Mouse (Mus musculus) spleen, adult 2 months (tissue): ENCODE measurements around the gene Dnmt3l.

Source experiments
- CTCF ChIP-seq: fragments of 200-500 bp; IDR thresholded peaks from 2 replicates; pipeline ENCODE4 v1.5.1; 2011; ENCODE audit warnings: mild to moderate bottlenecking, inconsistent platforms; ENCODE audit not compliant: insufficient read depth, insufficient read length, insufficient replicate concordance; ENCODE audit errors: extremely low read depth
- POLR2A ChIP-seq: fragments of 200-500 bp; IDR thresholded peaks from 2 replicates; pipeline ENCODE4 v1.6.1; 2011; ENCODE audit warnings: low read depth, low read length, inconsistent platforms

DNA sequence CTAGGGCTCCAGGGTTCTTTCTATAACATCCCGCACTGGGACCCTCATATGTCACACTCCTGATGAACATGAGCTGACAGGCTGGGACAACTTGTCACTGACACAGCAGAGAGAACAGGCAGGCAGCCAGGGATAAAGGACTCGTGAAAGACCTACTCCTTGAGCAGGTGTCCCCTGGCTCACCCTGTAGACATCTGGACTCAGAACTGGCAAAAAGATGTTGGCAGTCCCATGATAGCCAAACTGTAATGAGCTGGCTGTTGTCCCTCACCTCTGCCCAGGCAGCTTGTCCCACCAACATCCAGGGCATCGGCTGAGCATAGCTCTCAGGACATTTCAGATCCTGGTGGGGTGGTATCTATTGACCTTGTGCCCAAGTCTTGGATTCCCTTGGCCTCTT lies 46.1 kb upstream of the Dnmt3l start:
- TF ChIP-seq POLR2A: no peak
- TF ChIP-seq CTCF: no peak
